Mouse (Mus musculus) CH12.LX (cell line): ENCODE data around the gene Sigirr. TPM values are rescaled to one million over a fixed set of nuclear protein-coding genes. Genes with fewer than 3 reads are reported as not detected.

Experiments used
- DNase-seq: peaks from one replicate; pipeline ENCODE4 v3.0.0-alpha.2; 2013; ENCODE audit errors: extremely low read depth
- H3K27ac ChIP-seq: 2 replicates; pipeline ENCODE4 v1.5.1; 2012; ENCODE audit warnings: low read depth, mild to moderate bottlenecking, control low read depth, moderate library complexity; ENCODE audit not compliant: insufficient read depth
- H3K27me3 ChIP-seq: replicated peaks from 2 replicates; pipeline ENCODE3; 2012; ENCODE audit warnings: inconsistent platforms
- H3K36me3 ChIP-seq, 2 experiments: replicated peaks in 1 of 2; 2 replicates each; pipeline versions ENCODE3 to v1.6.1; 2012; ENCODE audit warnings: inconsistent platforms in 1 of 2, low read length in 1 of 2, mild to moderate bottlenecking in 1 of 2, mixed read lengths in 1 of 2, moderate library complexity in 1 of 2; ENCODE audit not compliant: control insufficient read depth in 1 of 2, insufficient read depth in 1 of 2
- H3K4me1 ChIP-seq, 2 experiments: 2 replicates each; pipeline ENCODE4 v1.6.1; 2012; ENCODE audit warnings: inconsistent platforms in 1 of 2, moderate library complexity in 1 of 2; ENCODE audit not compliant: insufficient read depth in 2 of 2, control insufficient read depth in 1 of 2
- H3K4me2 ChIP-seq: 2 replicates; pipeline ENCODE4 v1.6.1; 2012; ENCODE audit warnings: low read depth, mild to moderate bottlenecking, control low read depth; ENCODE audit not compliant: poor library complexity, insufficient read depth, severe bottlenecking
- H3K4me3 ChIP-seq, 3 experiments: fragments of 150-350 bp in 1 of 3; sonication (generic) in 1 of 3; replicated peaks in 1 of 3; 2 replicates each; pipeline versions ENCODE3 to v1.5.1; 2011 to 2012; ENCODE audit warnings: low read depth in 2 of 3, low read length in 2 of 3, mild to moderate bottlenecking in 2 of 3, moderate library complexity in 2 of 3, control low read depth in 1 of 3, improper control_type of control experiment in 1 of 3, inconsistent platforms in 1 of 3, mixed read lengths in 1 of 3; ENCODE audit not compliant: poor library complexity in 1 of 3
- H3K79me2 ChIP-seq: replicated peaks from 2 replicates; pipeline ENCODE4 v1.6.1; 2012; ENCODE audit warnings: mild to moderate bottlenecking, moderate library complexity; ENCODE audit not compliant: control insufficient read depth, poor library complexity, insufficient read depth, severe bottlenecking; ENCODE audit errors: extremely low read depth
- H3K9ac ChIP-seq: 2 replicates; pipeline ENCODE4 v1.6.1; 2012; ENCODE audit warnings: low read depth, mild to moderate bottlenecking, control low read depth, moderate library complexity; ENCODE audit not compliant: insufficient read depth
- H3K9me3 ChIP-seq: replicated peaks from 2 replicates; pipeline ENCODE3; 2012; ENCODE audit warnings: low read length, inconsistent platforms, mixed read lengths
- CTCF ChIP-seq, 2 experiments: IDR thresholded peaks in 1 of 2; conservative IDR thresholded peaks in 1 of 2; 2 replicates each; pipeline ENCODE4 v1.5.1; 2011 to 2012; ENCODE audit warnings: low read depth in 2 of 2, low read length in 2 of 2, improper control_type of control experiment in 1 of 2, inconsistent platforms in 1 of 2, mild to moderate bottlenecking in 1 of 2, moderate library complexity in 1 of 2
- ETS1 ChIP-seq: conservative IDR thresholded peaks from 2 replicates; pipeline ENCODE4 v1.6.1; 2012; ENCODE audit warnings: low read depth, mild to moderate bottlenecking, inconsistent platforms, low read length, improper control_type of control experiment, moderate library complexity
- GABPA ChIP-seq: IDR thresholded peaks from 2 replicates; pipeline ENCODE4 v1.6.1; 2012; ENCODE audit warnings: low read depth, low read length, improper control_type of control experiment, inconsistent platforms; ENCODE audit not compliant: insufficient replicate concordance
- IRF4 ChIP-seq: IDR thresholded peaks from 2 replicates; pipeline ENCODE4 v1.6.1; 2014; ENCODE audit warnings: low read depth, mild to moderate bottlenecking, inconsistent platforms, low read length, improper control_type of control experiment
- MAFK ChIP-seq: IDR thresholded peaks from 2 replicates; pipeline ENCODE4 v1.6.1; 2011; ENCODE audit warnings: low read length, improper control_type of control experiment; ENCODE audit not compliant: insufficient replicate concordance
- MYC ChIP-seq: IDR thresholded peaks from 2 replicates; pipeline ENCODE4 v1.6.1; 2011; ENCODE audit warnings: low read depth, mild to moderate bottlenecking, improper control_type of control experiment, low read length
- POLR2AphosphoS2 ChIP-seq: IDR thresholded peaks from 2 replicates; pipeline ENCODE4 v1.6.1; 2011; ENCODE audit warnings: low read depth, low read length, improper control_type of control experiment
- RAD21 ChIP-seq: IDR thresholded peaks from 2 replicates; pipeline ENCODE4 v1.6.1; 2011; ENCODE audit warnings: low read depth, mild to moderate bottlenecking, low read length, improper control_type of control experiment, moderate library complexity
- SMC3 ChIP-seq: IDR thresholded peaks from 2 replicates; pipeline ENCODE4 v1.6.1; 2011; ENCODE audit warnings: low read depth, low read length, improper control_type of control experiment
- TBP ChIP-seq: conservative IDR thresholded peaks from 2 replicates; pipeline ENCODE4 v1.6.1; 2011; ENCODE audit warnings: low read depth, low read length, improper control_type of control experiment
- USF1 ChIP-seq: IDR thresholded peaks from 2 replicates; pipeline ENCODE4 v1.6.1; 2014; ENCODE audit warnings: low read depth, mild to moderate bottlenecking, inconsistent platforms, low read length, improper control_type of control experiment
- ZMIZ1 ChIP-seq: IDR thresholded peaks from 2 replicates; pipeline ENCODE4 v1.6.1; 2012; ENCODE audit warnings: low read depth, mild to moderate bottlenecking, inconsistent platforms, low read length, improper control_type of control experiment
- dilution Hi-C: fragments of 300-500 bp; cut with MboI; formaldehyde crosslinking; loops from 2 replicates; pipeline ENCODE4 v1.14.3; 2020; ENCODE audit warnings: low sequenced_read_pairs; ENCODE audit not compliant: extremely low pct_unique_long_range_greater_than_20kb, extremely low pct_ligation_motif_present
- in situ Hi-C: fragments of 300-500 bp; cut with MboI; formaldehyde crosslinking; loops from 3 replicates; pipeline ENCODE4 v1.14.3; 2019; ENCODE audit warnings: low sequenced_read_pairs, low pct_ligation_motif_present, low pct_unique_long_range_greater_than_20kb, mixed read lengths
- polyA plus RNA-seq: library from polyadenylated mRNA; unstranded; fragments of >175 nt; gene quantifications from 2 replicates; pipeline ENCODE4 v1.2.1, GENCODE M21; 2012; ENCODE audit warnings: low read depth; ENCODE audit not compliant: insufficient read length
- total RNA-seq, 2 experiments: library from RNA; depleted of rRNA; stranded (reverse); fragments of 300-350 nt in 1 of 2; fragments of >200 nt in 1 of 2; gene quantifications; 2 replicates each; pipeline ENCODE4 v1.2.3; 2012 to 2014

The Sigirr gene
- total and polyA plus RNA-seq, 3 experiments, result 15.6 to 19.2 (median 16.1) TPM

GRCm38 (mm10) chr7:141072017-141072745 lies 28.2 kb downstream of the Sigirr start:
- Histone ChIP-seq H3K4me1 (peaks cover 7 to 10% of the 10 kb centered on the region in 2 experiments), H3K36me3 (peaks cover 0 to 3% of the 10 kb centered on the region in 2 experiments), H3K27ac (no peak overlapping the region), H3K4me2 (no peak overlapping the region; the same call in 1 of the 2 replicates), H3K79me2 (no peaks in the 10 kb centered on the region), H3K9me3 (no peaks in the 10 kb centered on the region), H3K9ac (no peak overlapping the region), H3K4me3 (no peak overlapping the region), H3K27me3 (peaks cover 40% of the 10 kb centered on the region)
- in situ Hi-C loops, result no loop called here
- dilution Hi-C loops, result no loop called here
- DNase-seq, result peak; percentile 58
- TF ChIP-seq MYC (no peak), ETS1 (peak; percentile 16; the same call in 1 of the 2 replicates), RAD21 (peak; percentile 42), TBP (no peak), CTCF (conservative IDR thresholded peaks at IDR 0.05 in 1 of 2, IDR thresholded peaks at IDR 0.05 in 1 of 2; ENCODE audit: low read depth in 2 of 2, low read length in 2 of 2) (peak; percentile 57 to 73; a peak in 3 of 4 replicates), IRF4 (no peak), SMC3 (peak; percentile 58)

GRCm38 (mm10) chr7:141070058-141070862 lies 30.1 kb downstream of the Sigirr start:
- Histone ChIP-seq H3K79me2 (no peaks in the 10 kb centered on the region), H3K4me3 (no peak overlapping the region), H3K9ac (no peak overlapping the region), H3K4me1 (peaks cover 9 to 21% of the 10 kb centered on the region in 2 experiments), H3K9me3 (no peaks in the 10 kb centered on the region), H3K4me2 (no peak overlapping the region), H3K27me3 (peaks cover 60% of the 10 kb centered on the region), H3K36me3 (peaks cover 0 to 3% of the 10 kb centered on the region in 2 experiments), H3K27ac (no peak overlapping the region)
- peak; percentile 59 for DNase-seq
- dilution Hi-C loops (no loop called here), in situ Hi-C loops (no loop called here)
- TF ChIP-seq USF1 (no peak), SMC3 (peak; percentile 66), GABPA (no peak), ZMIZ1 (no peak), POLR2AphosphoS2 (no peak), RAD21 (peak; percentile 77), CTCF (conservative IDR thresholded peaks at IDR 0.05 in 1 of 2, IDR thresholded peaks at IDR 0.05 in 1 of 2; ENCODE audit: low read depth in 2 of 2, low read length in 2 of 2) (peak; percentile 65 to 75), MAFK (no peak)
